Mouse (Mus musculus) liver (tissue): ENCODE measurements around the gene Olfr1023.

Source experiments
- DNase-seq: peaks from one replicate; pipeline ENCODE4 v3.0.0-alpha.2; 2020; ENCODE audit warnings: mixed read lengths

The Olfr1023 gene

DNA sequence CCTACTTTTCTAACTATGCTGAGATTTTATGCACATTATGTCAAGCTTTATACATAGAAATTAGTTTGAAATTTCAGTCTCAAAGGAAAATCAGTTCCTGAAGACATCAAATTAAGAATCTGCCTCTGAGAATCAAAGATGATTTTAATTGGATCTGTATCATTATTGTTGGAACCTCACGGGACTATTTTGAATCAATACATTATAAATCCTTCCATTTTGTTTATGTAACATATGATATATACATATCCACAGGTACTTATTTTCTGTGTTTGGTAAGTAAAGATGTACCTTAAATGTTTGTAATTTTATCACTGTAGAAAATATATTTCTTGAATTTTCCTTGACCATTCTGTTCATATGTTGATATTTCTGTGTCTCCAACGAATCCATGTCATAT, at the start of gene Olfr1023:
TSS of gene Olfr1023 (plus strand) at position 301 of the 400 bp plus-strand sequence.
- no peak for DNase-seq

DNA sequence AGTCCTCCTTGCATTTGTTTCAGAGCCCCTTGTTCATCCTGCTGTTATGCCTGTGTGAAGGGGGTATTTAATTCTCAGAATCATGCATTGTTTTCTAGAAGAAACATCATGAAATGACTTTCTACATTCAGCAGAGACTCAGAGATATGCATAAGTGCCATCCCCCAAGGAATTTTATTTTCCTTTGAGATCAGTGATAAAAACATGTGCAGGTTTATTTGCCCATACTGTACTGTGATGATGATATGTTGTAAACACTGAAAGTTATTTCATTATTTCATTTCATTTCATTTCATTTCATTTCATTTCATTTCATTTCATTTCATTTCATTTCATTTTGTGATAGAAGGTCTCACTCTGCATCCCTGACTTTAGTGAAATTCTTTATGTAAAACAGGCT, 40.1 kb upstream of the Olfr1023 start, which contains the start of gene Olfr1019:
TSS of gene Olfr1019 (minus strand) at position 101 of the 400 bp plus-strand sequence.
- DNase-seq = no peak

DNA sequence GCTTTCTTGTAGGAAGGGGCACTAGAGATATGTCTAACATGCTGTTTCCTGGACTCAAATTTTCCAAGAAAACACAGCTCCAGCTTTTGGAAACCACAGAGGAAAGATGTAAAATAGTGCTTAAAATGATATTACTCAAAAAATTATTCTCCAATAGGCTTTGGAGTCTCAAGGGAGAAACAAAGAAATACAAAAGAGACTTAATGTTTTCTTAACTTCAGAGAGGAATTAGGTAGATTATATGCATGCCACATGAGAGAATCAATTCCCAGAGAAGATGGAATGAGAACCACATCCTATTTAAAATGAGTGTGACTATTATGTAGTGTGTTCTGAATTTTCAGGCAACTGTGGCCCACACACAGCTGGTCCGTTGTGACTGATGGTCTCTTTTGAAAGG, 38.7 kb upstream of the Olfr1023 start, which contains the start of gene Olfr1020:
TSS of gene Olfr1020 (plus strand) at position 301 of the 400 bp plus-strand sequence.
- DNase-seq = no peak

DNA sequence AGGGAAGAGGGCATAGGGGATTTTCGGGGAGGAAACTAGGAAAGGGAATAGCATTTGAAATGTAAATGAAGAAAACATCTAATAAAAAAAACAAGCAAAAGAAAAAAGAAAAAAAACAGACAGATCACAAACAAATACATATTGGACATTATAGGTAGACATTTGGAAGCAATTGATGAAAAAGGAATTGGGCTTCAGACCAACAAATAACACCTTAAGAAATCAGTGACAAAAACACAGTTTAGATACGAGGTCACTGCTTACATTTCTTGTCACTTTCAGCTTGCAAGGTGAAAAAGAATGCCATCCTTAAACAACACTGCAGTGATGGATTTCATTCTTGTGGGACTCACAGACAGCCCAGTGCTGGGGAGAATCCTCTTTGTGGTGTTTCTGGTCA, 17.1 kb upstream of the Olfr1023 start, which contains the start of gene Olfr1022:
TSS of gene Olfr1022 (plus strand) at position 301 of the 400 bp plus-strand sequence.
- DNase-seq = no peak

DNA sequence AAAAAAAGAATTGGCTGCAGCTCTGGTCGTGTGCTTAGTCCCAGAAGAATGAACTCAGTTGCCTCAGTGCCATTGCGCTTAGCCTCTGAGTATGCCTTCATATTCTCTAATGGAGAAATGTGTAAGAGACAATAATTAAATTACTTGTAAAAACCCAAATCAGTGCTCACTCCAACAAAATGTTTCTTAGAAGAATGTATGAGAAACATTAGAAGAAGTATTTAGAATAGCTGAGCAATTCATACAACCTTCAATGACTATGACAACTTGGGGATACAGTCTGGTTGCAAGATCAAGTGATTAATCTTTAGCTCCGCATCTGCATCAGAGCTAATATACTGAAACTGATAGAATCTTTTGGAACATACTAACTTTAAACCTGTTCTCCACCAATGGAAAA, 19.5 kb downstream of the Olfr1023 start, which contains the start of gene Olfr1024:
TSS of gene Olfr1024 (minus strand) at position 101 of the 400 bp plus-strand sequence.
- DNase-seq = no peak

DNA sequence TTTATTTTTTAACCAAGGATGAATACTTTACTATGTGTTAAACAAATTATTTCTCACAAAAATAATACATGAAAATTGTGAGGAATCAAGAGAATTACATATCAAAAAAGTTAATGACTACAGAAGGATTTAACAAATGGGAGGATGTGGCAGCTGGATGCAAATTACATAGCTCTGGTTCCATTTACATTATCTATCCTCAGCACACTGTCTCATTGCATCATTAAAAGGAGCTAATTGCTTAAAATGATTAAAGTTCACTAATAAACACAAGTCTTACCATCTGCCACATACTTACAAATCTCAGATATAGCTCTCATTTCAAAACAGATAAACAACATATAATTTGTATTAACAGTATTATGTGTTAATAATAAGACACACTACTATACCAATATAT, 27.8 kb downstream of the Olfr1023 start:
- no peak for DNase-seq

DNA sequence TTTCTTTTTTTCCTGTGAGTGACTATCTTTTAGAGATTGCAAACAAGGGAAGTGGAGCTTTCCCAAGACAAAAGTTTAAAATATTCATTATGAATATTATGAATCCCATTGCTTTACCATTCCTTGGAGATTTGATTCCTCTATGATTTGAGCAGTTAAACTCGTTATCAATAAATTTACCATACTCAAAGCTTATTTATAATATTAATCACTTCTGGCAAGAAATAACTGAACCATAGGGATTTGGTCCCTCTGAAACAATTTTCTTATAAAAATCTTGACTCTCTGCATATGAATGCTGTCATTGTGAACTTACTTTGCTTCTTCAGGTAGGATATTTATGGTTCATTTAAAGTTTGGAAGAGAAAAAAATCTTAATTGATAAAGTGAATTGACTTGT, 29.5 kb downstream of the Olfr1023 start, which contains the start of gene Olfr1025-ps1:
TSS of gene Olfr1025-ps1 (plus strand) at position 301 of the 400 bp plus-strand sequence.
- DNase-seq = no peak

DNA sequence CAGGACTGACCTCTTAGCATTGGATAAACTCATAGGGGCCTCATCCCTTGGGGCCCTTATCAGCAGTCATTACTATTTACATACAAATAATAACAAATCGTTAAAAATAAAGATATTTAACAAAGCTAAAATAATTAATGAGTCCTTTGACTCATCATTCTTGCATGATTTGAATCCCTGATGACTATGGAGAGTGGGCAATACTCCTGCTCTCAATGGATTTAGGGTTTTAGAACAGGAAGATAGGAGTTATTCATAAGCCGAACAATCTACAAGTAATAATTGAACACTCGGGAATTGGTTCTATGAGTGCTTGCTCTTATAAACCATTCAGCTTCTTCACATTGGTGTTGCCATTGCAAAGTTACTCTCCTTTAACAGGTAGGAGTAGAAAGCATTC, 35.8 kb downstream of the Olfr1023 start, which contains the start of gene Olfr1026:
TSS of gene Olfr1026 (plus strand) at position 301 of the 400 bp plus-strand sequence.
- DNase-seq = no peak
